Mouse (Mus musculus) T-helper 1 cell (primary cell): ENCODE data around the gene Ric8a.

Source experiments
- in situ Hi-C: fragments of 300-600 bp; cut with MboI, MseI; formaldehyde crosslinking; loops from one replicate; pipeline ENCODE4 v1.15.1; 2025; ENCODE audit warnings: high pct_unique_total_duplicates

The Ric8a gene

DNA sequence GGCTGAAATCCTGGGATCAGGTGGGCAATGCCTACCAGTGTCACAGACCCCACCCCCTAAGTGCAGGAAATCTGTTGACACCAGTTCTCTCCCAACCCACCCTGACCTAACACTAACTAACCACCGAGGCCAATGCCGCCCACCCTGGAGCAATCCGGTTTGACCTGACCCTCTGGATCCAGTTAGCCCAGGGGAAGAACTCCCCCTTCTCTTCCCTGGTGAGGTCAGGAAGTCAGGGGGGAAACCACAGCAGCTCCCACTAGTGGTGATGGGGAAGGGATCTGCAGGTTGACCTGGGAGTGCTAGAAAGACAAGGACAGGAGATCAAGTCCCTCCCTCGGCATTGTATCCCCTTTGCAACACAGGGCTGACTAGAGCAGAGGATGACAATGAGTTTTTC, 11.1 kb upstream of the Ric8a start:
- in situ Hi-C loops: no loop called here

DNA sequence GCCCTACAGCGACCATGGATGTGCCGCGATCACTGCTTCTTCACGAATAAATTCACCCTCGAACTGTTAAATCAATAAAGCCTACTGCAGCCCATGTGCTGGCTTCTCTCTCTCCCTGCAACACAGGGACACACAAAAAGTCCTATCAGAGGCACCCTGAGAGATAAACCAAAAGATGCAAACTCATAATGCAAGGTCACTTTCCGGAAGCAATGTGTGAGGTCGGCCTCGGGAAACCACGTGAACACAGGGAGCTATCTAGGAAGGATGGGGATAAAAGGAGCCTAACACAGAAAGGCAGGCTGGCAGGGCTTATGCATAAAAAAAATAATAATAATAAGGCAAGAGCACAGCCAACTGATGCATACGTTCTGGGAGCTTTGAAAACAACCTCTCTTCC, 10.1 kb upstream of the Ric8a start:
- in situ Hi-C loops: no loop called here

GRCm38 (mm10) chr7:140847755-140848580, 8.8 kb upstream of the Ric8a start, which contains the start of gene Odf3:
TSS of gene Odf3 (plus strand) at chr7:140847805.
- in situ Hi-C loops: no loop called here

DNA sequence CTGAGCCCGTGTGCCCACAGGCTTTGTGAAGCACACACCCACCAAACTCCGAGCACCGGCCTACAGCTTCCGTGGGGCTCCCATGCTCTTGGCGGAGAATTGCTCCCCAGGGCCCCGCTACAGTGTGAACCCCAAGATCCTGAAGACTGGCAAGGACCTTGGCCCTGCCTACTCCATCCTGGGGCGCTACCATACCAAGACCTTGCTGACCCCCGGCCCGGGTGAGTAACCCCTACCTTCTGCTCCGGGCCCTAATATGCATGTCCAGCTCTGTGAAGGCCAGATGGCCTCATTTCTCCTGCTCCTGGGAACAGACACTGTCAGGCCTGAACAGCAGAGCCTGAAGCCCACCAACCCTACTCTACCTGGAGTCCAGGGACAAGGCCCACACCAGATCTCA, 8.2 kb upstream of the Ric8a start:
- in situ Hi-C loops: no loop called here

- in situ Hi-C loops: no loop called here
Observed at GRCm38 (mm10) chr7:140851916-140852315, 4.8 kb upstream of the Ric8a start.

- in situ Hi-C loops: no loop called here
Observed at GRCm38 (mm10) chr7:140853386-140853785, 3.4 kb upstream of the Ric8a start.

GRCm38 (mm10) chr7:140854483-140854882, 2.3 kb upstream of the Ric8a start:
- in situ Hi-C loops: no loop called here

DNA sequence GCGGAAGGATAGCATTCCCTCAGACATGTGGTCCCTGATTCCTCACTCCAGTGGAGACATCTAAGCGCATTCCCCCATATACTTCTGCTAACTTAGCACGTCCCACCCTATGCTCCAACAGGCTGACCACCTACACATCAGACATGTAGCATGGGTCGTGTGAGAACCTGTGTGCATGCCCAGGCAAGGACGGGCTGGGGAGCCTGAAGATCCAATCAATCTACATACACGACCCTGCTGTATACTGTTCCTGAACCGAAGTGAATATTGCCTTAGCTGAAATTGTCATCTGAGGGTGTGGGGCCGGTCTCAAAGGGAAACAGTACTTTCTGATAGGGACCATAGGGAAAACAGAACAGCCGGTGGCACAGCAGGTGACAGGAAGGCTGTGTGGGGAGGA, 1.6 kb upstream of the Ric8a start:
- in situ Hi-C loops: no loop called here

DNA sequence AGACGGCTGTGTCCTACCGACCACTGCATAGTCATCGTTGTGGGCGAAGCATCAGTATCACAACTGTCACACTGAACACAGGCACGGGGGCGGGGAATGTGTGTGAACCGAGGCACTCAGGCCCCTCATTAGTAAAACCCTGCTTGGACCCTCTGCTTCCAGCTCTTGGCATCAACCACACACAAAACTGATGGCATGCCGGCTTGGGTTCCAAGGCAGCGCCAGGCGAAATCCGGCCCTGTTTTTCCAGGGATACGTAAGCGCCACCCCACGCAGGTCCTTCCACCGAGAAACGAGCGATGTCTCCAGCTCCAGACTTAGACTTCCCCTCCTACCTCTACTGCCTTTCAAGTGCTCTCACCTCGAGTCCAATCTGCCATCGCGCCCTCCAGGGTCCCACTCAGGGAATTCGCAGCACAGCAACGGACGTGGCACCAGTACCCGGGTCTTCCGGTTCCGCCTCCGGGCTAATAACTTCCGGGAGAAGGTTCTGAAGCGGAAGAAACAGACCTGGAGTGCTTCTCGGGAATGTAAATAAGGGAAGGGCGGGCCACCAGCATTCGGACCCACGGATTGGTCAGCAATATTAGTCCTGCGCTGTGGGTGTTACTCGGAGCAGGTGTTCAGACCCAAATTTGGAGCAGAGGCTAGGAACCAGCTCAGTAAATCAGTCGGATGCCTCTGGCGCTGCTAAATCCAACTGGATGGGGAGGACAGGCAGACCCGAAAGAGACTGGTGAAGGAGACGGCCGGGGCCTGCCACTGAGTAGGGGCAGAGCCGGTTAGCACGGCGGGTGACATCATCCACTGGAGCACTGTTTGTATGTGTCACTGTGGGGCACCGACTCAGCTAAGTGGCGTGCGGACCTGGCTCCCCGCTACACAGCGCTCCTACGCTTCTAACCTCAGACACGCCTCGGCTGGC, 635 bp upstream of the Ric8a start, which contains the start of gene Gm45785:
TSS of gene Gm45785 (minus strand) at position 472 of the 925 bp plus-strand sequence.
- in situ Hi-C loops: no loop called here

GRCm38 (mm10) chr7:140857550-140858505, 1.1 kb downstream of the Ric8a start, which contains the start of gene Bet1l:
TSS of gene Bet1l (minus strand) at chr7:140857577.
- in situ Hi-C loops: no loop called here

DNA sequence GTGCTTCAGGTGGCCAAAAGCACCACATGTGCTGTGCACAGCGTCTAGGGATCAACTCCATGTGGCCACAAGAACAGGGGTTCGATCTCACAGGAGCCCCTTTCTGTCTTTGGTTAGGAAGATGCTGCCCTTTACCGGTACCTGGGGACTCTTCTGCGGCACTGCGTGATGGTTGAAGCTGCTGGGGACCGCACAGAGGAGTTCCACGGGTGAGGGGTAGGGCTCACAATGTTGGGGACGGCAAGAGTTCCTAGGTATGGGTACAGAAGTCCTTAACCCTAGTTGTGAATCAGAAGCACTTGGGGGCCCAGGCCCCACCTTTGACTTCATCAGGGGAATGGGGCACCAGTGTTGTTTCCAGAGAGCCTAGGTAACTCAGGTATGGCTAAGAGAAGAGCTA, 2.0 kb downstream of the Ric8a start:
- in situ Hi-C loops: no loop called here

GRCm38 (mm10) chr7:140859997-140860396, 3.2 kb downstream of the Ric8a start:
- in situ Hi-C loops: no loop called here

- in situ Hi-C loops: no loop called here
Observed at GRCm38 (mm10) chr7:140860728-140861127, 4.0 kb downstream of the Ric8a start.

- in situ Hi-C loops: no loop called here
Observed at GRCm38 (mm10) chr7:140864761-140865160, 8.0 kb downstream of the Ric8a start.

DNA sequence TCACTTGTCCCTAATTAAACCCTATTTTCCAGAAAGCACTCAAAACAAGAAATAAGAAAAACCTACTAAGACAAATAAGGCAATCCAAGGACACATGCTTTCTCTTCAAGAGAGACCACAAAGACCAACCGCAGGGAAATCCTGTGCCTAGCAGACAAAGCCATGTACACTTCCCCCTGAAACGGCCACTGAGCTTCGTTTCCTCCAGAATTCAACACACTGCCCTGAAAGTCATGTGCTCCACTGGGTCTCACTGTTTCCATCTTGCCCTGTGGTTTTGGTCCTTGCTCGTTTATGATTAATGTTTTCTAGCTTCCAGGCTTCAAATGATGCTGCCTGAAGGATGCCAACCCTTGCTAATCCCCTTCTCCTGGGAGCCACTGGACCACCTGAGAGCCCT, 17.5 kb downstream of the Ric8a start:
- in situ Hi-C loops: no loop called here

- in situ Hi-C loops: no loop called here
Observed at GRCm38 (mm10) chr7:140877364-140877763, 20.6 kb downstream of the Ric8a start.

- in situ Hi-C loops: no loop called here
Observed at GRCm38 (mm10) chr7:140879355-140879754, 22.6 kb downstream of the Ric8a start.

- in situ Hi-C loops: no loop called here
Observed at GRCm38 (mm10) chr7:140880419-140880818, 23.7 kb downstream of the Ric8a start.

DNA sequence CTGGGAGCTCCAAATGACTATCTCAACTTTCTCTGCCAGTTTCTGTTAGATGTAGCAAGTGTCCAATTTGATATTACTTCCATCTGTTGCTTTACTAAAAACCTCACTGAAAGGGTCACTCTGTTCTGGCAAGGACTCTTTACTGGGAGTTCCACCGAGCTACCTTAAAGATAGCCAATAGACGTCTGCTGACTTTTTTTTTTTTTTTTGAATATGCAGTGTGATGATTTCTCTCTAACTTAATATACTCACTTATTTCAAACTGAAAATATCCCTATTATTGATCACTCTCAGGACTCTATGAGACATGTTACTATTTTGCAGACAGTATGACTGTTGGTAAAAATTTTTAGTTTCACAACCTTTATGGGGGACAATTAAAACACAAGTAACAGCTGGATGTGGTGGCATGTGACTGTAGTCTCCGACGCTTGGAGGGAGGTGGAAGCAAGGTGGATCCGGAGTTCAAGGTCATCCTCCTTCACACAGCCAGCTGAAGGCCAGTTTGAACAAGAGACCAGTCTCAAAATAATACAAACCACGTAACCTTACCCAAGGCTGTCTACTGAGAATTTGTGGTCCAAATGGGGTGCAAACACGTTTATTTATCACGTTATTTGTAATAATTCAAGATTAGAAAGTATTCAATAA, 24.2 kb downstream of the Ric8a start:
- in situ Hi-C loops: no loop called here

DNA sequence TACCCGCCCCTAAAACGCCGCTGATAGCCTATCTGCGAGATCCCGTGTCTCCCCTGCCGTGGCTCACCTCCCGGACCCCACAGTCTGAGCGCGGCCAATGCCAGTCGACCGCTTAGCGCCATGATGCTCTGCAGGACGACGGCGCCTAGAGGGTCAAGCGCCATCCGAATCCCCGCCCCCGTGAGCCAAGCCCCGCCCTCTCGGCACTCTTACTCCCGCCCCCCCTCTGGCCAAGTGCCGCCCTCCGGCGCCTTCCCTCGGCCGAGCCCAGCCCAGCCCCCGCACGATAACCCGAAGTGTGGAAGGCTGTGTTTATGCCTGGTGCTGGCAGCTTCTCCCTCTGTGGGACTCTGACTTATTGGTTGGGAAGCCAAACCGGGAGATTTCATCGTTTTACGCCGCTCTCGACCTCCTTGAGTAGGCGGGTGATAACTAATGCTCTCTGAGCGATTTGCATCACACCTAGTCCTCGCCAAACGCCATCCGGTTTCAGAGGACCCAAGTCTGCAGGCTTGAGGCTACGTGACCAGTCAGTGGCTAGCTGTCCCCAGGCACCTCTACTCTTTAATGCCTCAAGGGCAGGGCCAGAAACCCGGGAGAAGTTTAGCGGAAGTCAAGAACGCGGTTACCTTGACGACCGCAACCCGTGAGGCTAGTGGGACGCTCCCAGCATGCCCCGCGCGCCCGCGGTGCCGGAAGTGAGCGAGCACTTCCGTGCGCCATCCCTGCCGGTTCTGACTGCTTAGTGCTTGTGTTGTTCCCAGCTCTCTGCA, 25.1 kb downstream of the Ric8a start, which contains the start of the genes Psmd13 and Sirt3:
TSS of gene Psmd13 (plus strand) at position 273 of the 773 bp plus-strand sequence.
TSS of gene Sirt3 (minus strand) at position 614 of the 773 bp plus-strand sequence.
- in situ Hi-C loops: no loop called here
